Mouse (Mus musculus) heart, postnatal 0 days (tissue): Measurements from ENCODE around the gene Atp6v0c. TPM values are rescaled to one million over a fixed set of nuclear protein-coding genes. Genes with fewer than 3 reads are reported as not detected.
"Not testable (repeated sequence)": the region's sequence is repeated elsewhere in the genome, so short reads cannot be mapped to it uniquely, and the experiment has no call there.

ENCODE experiments used
- ATAC-seq: fragments of 200-750 bp; cut with Nextera tagmentation; 2 replicates; pipeline ENCODE4 v1.8.0; 2017; ENCODE audit warnings: low read depth, moderate number of reproducible peaks, moderate library complexity; ENCODE audit not compliant: insufficient read depth
- DNase-seq: peaks from one replicate; pipeline ENCODE4 v3.0.0-alpha.2; 2016; ENCODE audit warnings: low spot score
- H3K27ac ChIP-seq: fragments of 300-500 bp; sonication (generic); 2 replicates; pipeline ENCODE4 v1.5.1; 2014; ENCODE audit warnings: low read depth, mild to moderate bottlenecking
- H3K27me3 ChIP-seq: fragments of 300-500 bp; sonication (generic); 2 replicates; pipeline ENCODE4 v1.6.1; 2014; ENCODE audit warnings: low read length, mixed read lengths; ENCODE audit not compliant: control insufficient read depth, insufficient read depth
- H3K36me3 ChIP-seq: fragments of 300-500 bp; sonication (generic); replicated peaks from 2 replicates; pipeline ENCODE4 v1.6.1; 2014; ENCODE audit warnings: low read length, mixed read lengths; ENCODE audit not compliant: control insufficient read depth, insufficient read depth
- H3K4me1 ChIP-seq: fragments of 300-500 bp; sonication (generic); 2 replicates; pipeline ENCODE4 v1.6.1; 2014; ENCODE audit warnings: antibody characterized with exemption; ENCODE audit not compliant: control insufficient read depth, insufficient read depth
- H3K4me2 ChIP-seq: fragments of 300-500 bp; sonication (generic); 2 replicates; pipeline ENCODE4 v1.6.1; 2014; ENCODE audit warnings: low read depth, mild to moderate bottlenecking, low read length, moderate library complexity
- H3K4me3 ChIP-seq: fragments of 300-500 bp; sonication (generic); 2 replicates; pipeline ENCODE4 v1.5.1; 2014; ENCODE audit warnings: low read depth, low read length
- H3K9ac ChIP-seq: fragments of 300-500 bp; sonication (generic); replicated peaks from 2 replicates; pipeline ENCODE4 v1.6.1; 2014; ENCODE audit warnings: low read depth, low read length, mixed read lengths
- H3K9me3 ChIP-seq: fragments of 300-500 bp; sonication (generic); replicated peaks from 2 replicates; pipeline ENCODE4 v1.6.1; 2016; ENCODE audit warnings: low read length; ENCODE audit not compliant: control insufficient read depth
- CTCF ChIP-seq: IDR thresholded peaks from 2 replicates; pipeline ENCODE4 v1.5.1; 2016; ENCODE audit warnings: antibody characterized with exemption, control low read depth, low read depth
- EP300 ChIP-seq: IDR thresholded peaks from 2 replicates; pipeline ENCODE4 v1.6.1; 2016; ENCODE audit warnings: antibody characterized with exemption, low read depth
- WGBS: fragments of 180-500 bp; shearing (Covaris S2); extraction: QIAGEN DNeasy Blood & Tissue Kit; methylation state at CpG from one replicate; pipeline ENCODE4 v1.1.7; 2014; 5-methylcytosine and 5-hydroxymethylcytosine counted together
- polyA plus RNA-seq: library from polyadenylated mRNA; unstranded; fragments of >200 nt; fragmentation: Nextera tagmentation; extraction: Ambion mirVana; gene quantifications from 2 replicates; pipeline ENCODE4 v1.2.1, GENCODE M21; 2015
- total RNA-seq: library from RNA; depleted of rRNA; stranded (reverse); fragments of >200 nt; gene quantifications from 2 replicates; pipeline ENCODE4 v1.2.3, GENCODE M21; 2014; ENCODE audit warnings: low replicate concordance

Atp6v0c gene
- total and polyA plus RNA-seq, 2 experiments from 2014 or later, result 238 to 570 TPM

GRCm38 (mm10) chr17:24134062-24134461 lies 35.4 kb downstream of the Atp6v0c start:
- no peak for ATAC-seq
- Histone ChIP-seq H3K27me3 (no peaks in the 10 kb centered on the region), H3K4me1 (peaks cover 21% of the 10 kb centered on the region), H3K9me3 (no peaks in the 10 kb centered on the region), H3K4me3 (no peak overlapping the region), H3K9ac (no peak overlapping the region), H3K27ac (no peak overlapping the region), H3K4me2 (no peak overlapping the region), H3K36me3 (no peaks in the 10 kb centered on the region)
- TF ChIP-seq EP300 (no peak), CTCF (no peak)
- no peak for DNase-seq

GRCm38 (mm10) chr17:24132919-24133318 lies 36.6 kb downstream of the Atp6v0c start:
- WGBS, result 82% methylated on average over 4 of the region's 4 CpGs

GRCm38 (mm10) chr17:24131570-24131969 lies 37.9 kb downstream of the Atp6v0c start:
- Histone ChIP-seq H3K4me3 (no peak overlapping the region), H3K27me3 (no peaks in the 10 kb centered on the region), H3K9ac (no peak overlapping the region), H3K9me3 (no peaks in the 10 kb centered on the region), H3K4me2 (no peak overlapping the region), H3K36me3 (no peaks in the 10 kb centered on the region), H3K27ac (no peak overlapping the region), H3K4me1 (peaks cover 15% of the 10 kb centered on the region; the same call in 1 of the 2 replicates)
- TF ChIP-seq EP300 (no peak), CTCF (no peak)
- no peak for DNase-seq
- WGBS, result 89% methylated on average over 3 of the region's 3 CpGs
- ATAC-seq, result no peak

More at GRCm38 (mm10) chr17:24132919-24133318, 36.6 kb downstream of the Atp6v0c start:
- H3K27ac ChIP-seq, H3K36me3 ChIP-seq, H3K4me2 ChIP-seq, ATAC-seq, H3K9ac ChIP-seq, H3K4me3 ChIP-seq, H3K9me3 ChIP-seq, DNase-seq, H3K27me3 ChIP-seq: not testable (repeated sequence)
- H3K4me1 ChIP-seq, result peaks cover 21% of the 10 kb centered on the region

GRCm38 (mm10) chr17:24129246-24129645 lies 40.3 kb downstream of the Atp6v0c start:
- peaks cover 11% of the 10 kb centered on the region; the same call in 1 of the 2 replicates for H3K4me1 ChIP-seq
- H3K36me3 ChIP-seq, DNase-seq, H3K4me2 ChIP-seq, H3K27ac ChIP-seq, H3K27me3 ChIP-seq, H3K4me3 ChIP-seq, H3K9ac ChIP-seq, ATAC-seq, H3K9me3 ChIP-seq: not testable (repeated sequence)
- WGBS, result 89% methylated on average over 4 of the region's 4 CpGs

GRCm38 (mm10) chr17:24127592-24127991 lies 41.9 kb downstream of the Atp6v0c start:
- Histone ChIP-seq H3K4me2 (no peak overlapping the region), H3K27ac (no peak overlapping the region), H3K9ac (no peak overlapping the region), H3K4me3 (no peak overlapping the region), H3K4me1 (peaks cover 4% of the 10 kb centered on the region; the same call in 1 of the 2 replicates), H3K27me3 (no peaks in the 10 kb centered on the region), H3K9me3 (no peaks in the 10 kb centered on the region), H3K36me3 (no peaks in the 10 kb centered on the region)
- WGBS, result 82% methylated on average over 1 of the region's 1 CpGs
- ATAC-seq, result no peak
- TF ChIP-seq CTCF, result no peak
- TF ChIP-seq EP300, result no peak
- DNase-seq, result no peak

GRCm38 (mm10) chr17:24126801-24127200 lies 42.7 kb downstream of the Atp6v0c start:
- ATAC-seq, result no peak
- no peaks in the 10 kb centered on the region for H3K36me3 ChIP-seq

More at GRCm38 (mm10) chr17:24126801-24127200, 42.7 kb downstream of the Atp6v0c start:
- WGBS, result 76% methylated on average over 3 of the region's 3 CpGs
- H3K9me3 ChIP-seq, result no peaks in the 10 kb centered on the region
- H3K9ac ChIP-seq, result no peak overlapping the region
- TF ChIP-seq CTCF, result no peak
- DNase-seq, result no peak
- no peak overlapping the region for H3K27ac ChIP-seq
- H3K4me3 ChIP-seq, result no peak overlapping the region
- no peaks in the 10 kb centered on the region for H3K27me3 ChIP-seq
- peaks cover 4% of the 10 kb centered on the region; the same call in 1 of the 2 replicates for H3K4me1 ChIP-seq
- no peak overlapping the region for H3K4me2 ChIP-seq
